In the genomic region with DNA sequence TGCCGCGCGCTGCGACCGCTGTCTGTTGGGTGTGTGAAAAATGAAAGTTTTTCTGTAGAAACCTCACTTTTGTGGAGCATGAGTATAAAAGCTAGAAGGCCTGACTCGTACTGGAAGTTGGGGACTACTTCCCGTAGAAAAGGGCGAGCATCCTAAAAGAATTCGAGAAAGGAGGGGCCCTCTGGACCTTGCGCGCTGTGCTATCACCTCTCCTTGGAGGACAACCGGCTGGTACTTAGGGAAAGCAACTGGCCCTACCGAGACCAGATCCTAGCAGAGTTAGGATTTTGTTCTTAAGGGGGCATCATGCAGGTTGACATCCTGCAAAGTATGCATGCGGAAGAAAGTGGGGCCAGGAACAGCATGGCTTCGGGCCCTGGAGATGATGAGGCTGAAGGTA, we compare ENCODE assay signal across 7 mouse cellular contexts. TPM values are rescaled to one million over a fixed set of nuclear protein-coding genes. Genes with fewer than 3 reads are reported as not detected.
DNase-seq lines count a peak whose midpoint lies in the region; ATAC-seq and TF ChIP-seq lines count a peak whose summit lies in the region.

No protein-coding gene starts in this region.

- H3K27me3 ChIP-seq in lung, embryonic 14.5 days (ENCODE audit: insufficient read depth, low read length): no peaks in the 10 kb centered on the region
- no peaks in the 10 kb centered on the region for H3K27me3 ChIP-seq in hindbrain, embryonic 15.5 days

- peak; percentile 57 for DNase-seq in lung, embryonic 14.5 days
- DNase-seq in lung, postnatal 25 days (ENCODE audit: low spot score): no peak
- DNase-seq in layer of hippocampus, postnatal 14 days (ENCODE audit: low spot score in 2 of 2): no peak
- no peak for DNase-seq in adipocyte (ENCODE audit: low spot score)

- H3K9ac ChIP-seq in lung, embryonic 14.5 days: peak overlapping the region; percentile 97
- H3K9ac ChIP-seq in hindbrain, embryonic 15.5 days: peak overlapping the region; percentile 94

- no peaks in the 10 kb centered on the region for H3K9me3 ChIP-seq in lung, embryonic 14.5 days (ENCODE audit: low read depth, low read length)
- H3K9me3 ChIP-seq in hindbrain, embryonic 15.5 days: no peaks in the 10 kb centered on the region

- H3K4me3 ChIP-seq in lung, embryonic 14.5 days (ENCODE audit: low read depth, low read length): peak overlapping the region; percentile 99
- H3K4me3 ChIP-seq in embryonic fibroblast, embryonic 13.5 days (ENCODE audit: insufficient read depth, low read length): peak overlapping the region; percentile 57
- H3K4me3 ChIP-seq in hindbrain, embryonic 15.5 days: peak overlapping the region; percentile 99

- WGBS in lung, embryonic 14.5 days: 4% methylated on average over 15 of the region's 15 CpGs
- WGBS in hindbrain, embryonic 15.5 days: 5% methylated on average over 15 of the region's 15 CpGs

- ATAC-seq in lung, embryonic 14.5 days (ENCODE audit: insufficient read depth): no peak
- ATAC-seq in hindbrain, embryonic 15.5 days (ENCODE audit: low FRiP score, low read depth): no peak
- peak; percentile 9 for ATAC-seq in megakaryocyte-erythroid progenitor cell, adult 5-6 weeks (replicated peaks; ENCODE audit: low FRiP score, low TSS enrichment, poor library complexity, severe bottlenecking)

- H3K4me1 ChIP-seq in lung, embryonic 14.5 days (ENCODE audit: insufficient read depth): peaks cover 25% of the 10 kb centered on the region; the same call in 1 of the 2 replicates
- H3K4me1 ChIP-seq in embryonic fibroblast, embryonic 13.5 days (ENCODE audit: control insufficient read depth, insufficient read depth, low read length): peaks cover 6% of the 10 kb centered on the region
- peaks cover 41% of the 10 kb centered on the region for H3K4me1 ChIP-seq in hindbrain, embryonic 15.5 days (replicated peaks)

- H3K27ac ChIP-seq in lung, embryonic 14.5 days (ENCODE audit: low read depth): peak overlapping the region; percentile 94
- peak overlapping the region; percentile 37 for H3K27ac ChIP-seq in embryonic fibroblast, embryonic 13.5 days (ENCODE audit: insufficient read depth, low read length)
- peak overlapping the region; percentile 94; the same call in 1 of the 2 replicates for H3K27ac ChIP-seq in hindbrain, embryonic 15.5 days (replicated peaks)

- TF ChIP-seq CTCF in lung, embryonic 14.5 days (IDR thresholded peaks at IDR 0.05; ENCODE audit: low read depth): no peak
- no peak for TF ChIP-seq CTCF in embryonic fibroblast, embryonic 13.5 days (IDR thresholded peaks at IDR 0.05; ENCODE audit: borderline replicate concordance, insufficient read depth, low read length)

- peak overlapping the region; percentile 92 for H3K4me2 ChIP-seq in lung, embryonic 14.5 days
- H3K4me2 ChIP-seq in hindbrain, embryonic 15.5 days: peak overlapping the region; percentile 94

- TF ChIP-seq POLR2A in embryonic fibroblast, embryonic 13.5 days (IDR thresholded peaks at IDR 0.05; ENCODE audit: low read depth, low read length): no peak

- H3K36me3 ChIP-seq in lung, embryonic 14.5 days (ENCODE audit: insufficient read depth): no peaks in the 10 kb centered on the region
- H3K36me3 ChIP-seq in hindbrain, embryonic 15.5 days: no peaks in the 10 kb centered on the region

RNA-seq across cellular contexts. Expression of a gene that starts 0.6 kb away (rescaled TPM):
- polyA plus RNA-seq in lung, embryonic 14.5 days (2014; fragmentation: Nextera tagmentation; extraction: Ambion mirVana): 36.0 and 42.8 TPM in 2 replicates
- 28.6 and 37.4 TPM in 2 replicates for polyA plus RNA-seq in embryonic fibroblast, embryonic 13.5 days (2011; ENCODE audit: insufficient read length, low read depth, missing spikeins)
- polyA plus RNA-seq in hindbrain, embryonic 15.5 days (2015; fragmentation: Nextera tagmentation; extraction: Ambion mirVana): 25.5 and 29.2 TPM in 2 replicates
- total RNA-seq in megakaryocyte-erythroid progenitor cell, adult 5-6 weeks (2014; fragmentation: Nextera tagmentation): 95.6 and 120 TPM in 2 replicates
- 25.1 and 25.6 TPM in 2 replicates for total RNA-seq in megakaryocyte-erythroid progenitor cell, adult 5-6 weeks (2017)
- 10 to 100 TPM; 46.3 to 51.9 TPM for total RNA-seq in layer of hippocampus, postnatal 14 days (2021)

Comparison
In these comparisons a context has a peak if more than half of its experiments do, and no peak if none do; other contexts are left out.
1. H3K27ac ChIP-seq: peak in every context shown above with its lines; median percentile 94 in lung, embryonic 14.5 days; 94 in hindbrain, embryonic 15.5 days; 37 in embryonic fibroblast, embryonic 13.5 days.